Mouse (Mus musculus): ENCODE measurements around the gene St13.

DNA sequence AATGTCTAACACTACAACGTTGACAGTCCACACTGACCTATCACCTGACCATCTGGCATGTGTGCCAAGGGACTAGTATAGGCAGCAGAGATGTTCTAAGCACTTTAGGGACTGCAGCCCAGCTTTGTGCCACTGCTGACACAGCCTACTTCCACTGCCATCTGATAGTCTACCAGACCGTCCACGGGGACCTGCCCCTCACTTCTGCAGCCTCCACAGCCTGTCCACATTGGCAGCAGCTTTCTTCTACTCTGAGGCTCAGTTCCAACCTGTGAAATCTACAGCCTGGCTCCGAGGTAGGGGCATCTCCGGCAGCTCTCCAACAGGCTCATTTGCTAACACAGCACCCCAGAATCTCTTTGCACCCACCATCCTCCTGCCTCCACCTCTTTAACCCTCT lies 63.4 kb downstream of the St13 start:
- TF ChIP-seq CTCF (IDR thresholded peaks at IDR 0.05; ENCODE audit: extremely low read depth, insufficient read length, insufficient replicate concordance, low read depth, low read length) (no peak), POLR2A (IDR thresholded peaks at IDR 0.05; ENCODE audit: low read depth, low read length) (no peak)
